Mouse (Mus musculus): ENCODE results near the gene Rgs6.

Rgs6 gene

GRCm38 (mm10) chr12:82751846-82752245 is 163.8 kb downstream of the Rgs6 start:
- ATAC-seq (ENCODE audit: insufficient number of reproducible peaks, low FRiP score, low TSS enrichment), result no peak

- ATAC-seq (ENCODE audit: insufficient number of reproducible peaks, low FRiP score, low TSS enrichment), result no peak
These were observed 166.4 kb downstream of the Rgs6 start for GRCm38 (mm10) chr12:82754501-82754900.

DNA sequence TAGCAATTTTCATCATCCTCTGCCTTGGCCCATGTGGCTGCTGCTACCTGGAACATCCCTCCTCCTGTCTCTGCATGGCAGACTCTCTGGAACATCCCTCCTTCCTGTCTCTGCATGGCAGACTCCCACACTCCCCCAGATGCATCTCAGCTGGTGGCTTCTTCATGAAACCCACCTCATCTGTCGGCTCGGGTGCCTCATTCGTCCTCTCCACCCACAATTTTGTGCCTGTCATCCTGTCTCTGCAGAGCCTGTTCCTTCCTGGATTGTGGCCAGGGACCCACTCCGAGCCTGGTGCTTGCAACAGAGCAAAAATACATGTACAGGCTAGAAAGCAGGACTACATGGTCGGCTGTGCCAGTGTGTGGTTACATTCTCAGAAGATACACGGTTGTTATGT is 168.7 kb downstream of the Rgs6 start:
- no peak for ATAC-seq (ENCODE audit: insufficient number of reproducible peaks, low FRiP score, low TSS enrichment)

- ATAC-seq (ENCODE audit: insufficient number of reproducible peaks, low FRiP score, low TSS enrichment), result no peak
These were observed 169.3 kb downstream of the Rgs6 start for GRCm38 (mm10) chr12:82757367-82757766.

DNA sequence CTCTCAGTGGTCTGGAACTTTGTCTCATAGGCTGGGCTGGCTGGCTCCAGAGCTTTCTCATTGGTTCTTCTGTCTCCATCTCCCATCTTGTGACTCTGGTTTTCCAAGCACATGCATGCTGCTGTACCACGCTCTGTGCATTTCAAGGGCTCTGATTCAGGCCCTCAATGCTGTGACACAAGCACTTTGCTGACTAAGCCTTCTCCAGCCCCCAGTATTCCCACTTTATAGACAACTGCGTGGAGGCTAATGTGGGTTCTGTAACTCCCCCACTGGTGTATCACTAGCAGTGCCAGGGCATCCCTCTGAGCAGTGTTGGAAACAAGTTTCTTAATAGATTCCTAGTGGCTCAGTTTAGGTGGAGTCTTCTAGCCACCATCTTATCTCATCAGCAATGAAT is 174.0 kb downstream of the Rgs6 start:
- no peak for ATAC-seq (ENCODE audit: insufficient number of reproducible peaks, low FRiP score, low TSS enrichment)

GRCm38 (mm10) chr12:82768726-82769125 is 180.6 kb downstream of the Rgs6 start:
- ATAC-seq (ENCODE audit: insufficient number of reproducible peaks, low FRiP score, low TSS enrichment), result no peak

GRCm38 (mm10) chr12:82772215-82772614 is 184.1 kb downstream of the Rgs6 start:
- ATAC-seq (ENCODE audit: insufficient number of reproducible peaks, low FRiP score, low TSS enrichment), result no peak

GRCm38 (mm10) chr12:82774576-82774975 is 186.5 kb downstream of the Rgs6 start:
- no peak for ATAC-seq (ENCODE audit: insufficient number of reproducible peaks, low FRiP score, low TSS enrichment)

GRCm38 (mm10) chr12:82776686-82777085 is 188.6 kb downstream of the Rgs6 start:
- no peak for ATAC-seq (ENCODE audit: insufficient number of reproducible peaks, low FRiP score, low TSS enrichment)

DNA sequence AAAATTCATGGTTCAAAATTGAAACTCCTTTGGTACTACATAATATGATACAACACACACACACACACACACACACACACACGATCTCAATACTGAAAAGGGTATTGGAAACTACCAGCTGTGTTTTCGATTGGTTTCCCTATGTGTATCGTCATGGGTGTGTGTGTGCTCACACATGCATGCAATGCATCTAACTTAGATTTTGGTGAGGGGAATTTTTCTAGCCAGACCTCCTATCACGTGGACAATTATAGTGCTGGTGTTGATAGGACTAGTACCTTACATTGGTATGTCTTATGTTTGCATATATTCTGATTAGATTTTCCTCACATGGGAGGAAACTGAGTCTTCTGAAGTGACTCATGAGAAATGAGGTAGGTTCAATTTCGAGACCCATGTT is 192.8 kb downstream of the Rgs6 start:
- no peak for ATAC-seq (ENCODE audit: insufficient number of reproducible peaks, low FRiP score, low TSS enrichment)

DNA sequence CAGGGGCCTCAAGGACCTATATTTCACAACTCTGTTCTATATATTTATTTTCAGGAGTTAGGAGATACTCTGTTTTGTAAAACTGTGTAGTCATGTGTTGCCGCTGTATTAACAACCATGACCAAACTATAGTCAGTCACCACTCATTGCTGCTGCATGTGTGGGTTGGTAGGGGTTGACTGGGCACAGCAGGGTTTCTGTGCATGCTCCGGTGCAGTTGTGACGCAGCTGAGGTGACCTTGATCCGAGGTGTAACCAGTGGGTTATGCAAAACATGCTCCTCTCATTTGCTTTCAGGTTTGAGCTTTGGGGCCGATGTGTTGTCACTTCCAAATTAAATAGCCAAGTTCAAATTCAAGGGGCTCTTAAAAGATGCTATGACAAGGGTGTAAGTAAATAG is 193.3 kb downstream of the Rgs6 start:
- ATAC-seq (ENCODE audit: insufficient number of reproducible peaks, low FRiP score, low TSS enrichment), result no peak

- ATAC-seq (ENCODE audit: insufficient number of reproducible peaks, low FRiP score, low TSS enrichment), result no peak
These were observed 204.0 kb downstream of the Rgs6 start for GRCm38 (mm10) chr12:82792122-82792521.

- ATAC-seq (ENCODE audit: insufficient number of reproducible peaks, low FRiP score, low TSS enrichment), result no peak
These were observed 211.8 kb downstream of the Rgs6 start for GRCm38 (mm10) chr12:82799892-82800291.

- no peak for ATAC-seq (ENCODE audit: insufficient number of reproducible peaks, low FRiP score, low TSS enrichment)
These were observed 213.6 kb downstream of the Rgs6 start for GRCm38 (mm10) chr12:82801736-82802135.

GRCm38 (mm10) chr12:82802711-82803110 is 214.6 kb downstream of the Rgs6 start:
- no peak for ATAC-seq (ENCODE audit: insufficient number of reproducible peaks, low FRiP score, low TSS enrichment)

- no peak for ATAC-seq (ENCODE audit: insufficient number of reproducible peaks, low FRiP score, low TSS enrichment)
These were observed 217.1 kb downstream of the Rgs6 start for GRCm38 (mm10) chr12:82805167-82805566.

GRCm38 (mm10) chr12:82810631-82811030 is 222.5 kb downstream of the Rgs6 start:
- no peak for ATAC-seq (ENCODE audit: insufficient number of reproducible peaks, low FRiP score, low TSS enrichment)

- no peak for ATAC-seq (ENCODE audit: insufficient number of reproducible peaks, low FRiP score, low TSS enrichment)
These were observed 227.9 kb downstream of the Rgs6 start for GRCm38 (mm10) chr12:82815982-82816381.

DNA sequence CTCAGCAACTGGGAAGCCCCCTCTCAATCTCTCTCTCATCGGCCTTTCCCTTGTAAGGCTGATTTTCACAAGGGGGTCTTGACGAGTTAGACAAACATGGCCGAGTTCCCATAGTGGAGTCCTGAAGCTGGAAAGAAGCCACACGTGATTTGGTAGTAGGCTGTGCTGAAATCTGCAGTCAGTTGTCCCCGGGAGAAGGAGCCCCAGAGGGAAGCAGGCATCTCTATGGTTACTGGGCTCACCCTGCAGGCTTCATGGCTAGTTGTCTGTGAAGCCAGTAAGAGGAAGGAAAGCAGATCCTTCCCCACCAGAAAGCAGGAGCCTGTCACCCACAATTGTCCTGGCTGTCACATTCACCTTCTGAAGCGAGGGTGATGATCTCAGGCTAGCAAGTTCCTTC is 231.2 kb downstream of the Rgs6 start:
- ATAC-seq (ENCODE audit: insufficient number of reproducible peaks, low FRiP score, low TSS enrichment), result no peak

- ATAC-seq (ENCODE audit: insufficient number of reproducible peaks, low FRiP score, low TSS enrichment), result no peak
These were observed 231.9 kb downstream of the Rgs6 start for GRCm38 (mm10) chr12:82819991-82820390.

DNA sequence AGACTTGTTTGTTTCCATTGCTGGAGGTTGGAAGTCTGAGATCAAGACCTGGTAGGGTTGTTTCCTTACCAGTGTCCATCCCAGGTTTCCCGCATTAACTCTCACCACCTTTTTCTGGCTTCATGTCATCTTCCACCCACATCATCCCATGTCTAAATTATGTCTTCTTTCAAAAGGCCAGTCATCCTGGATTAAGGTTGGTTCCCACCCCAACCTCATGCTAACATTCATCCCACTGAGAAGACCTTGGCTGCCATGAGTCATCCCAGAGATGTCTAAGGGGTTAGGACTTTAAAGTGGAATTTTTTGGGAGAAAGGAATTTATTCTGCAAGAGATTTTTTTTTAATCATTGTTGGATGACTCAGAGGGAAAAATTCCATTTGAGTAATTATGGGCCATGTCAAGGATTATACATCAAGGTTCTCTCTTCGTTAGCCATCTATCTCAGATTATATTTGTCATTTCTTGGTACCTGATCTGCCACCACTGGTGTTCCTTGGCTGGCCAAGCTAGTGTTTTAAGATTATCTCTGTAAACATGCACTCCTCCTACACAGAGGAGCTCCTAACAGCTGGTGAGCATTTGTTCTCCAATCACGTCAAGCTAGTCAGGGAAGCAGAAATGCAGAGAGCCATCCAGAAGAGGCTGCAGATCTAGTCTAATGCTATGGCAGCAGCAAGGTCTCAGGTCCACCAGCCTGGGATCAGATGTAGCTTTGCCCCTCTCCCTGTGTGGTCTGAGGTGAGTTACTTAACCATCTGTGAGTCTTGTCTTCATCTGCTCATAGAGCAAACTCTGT is 234.9 kb downstream of the Rgs6 start:
- ATAC-seq (ENCODE audit: insufficient number of reproducible peaks, low FRiP score, low TSS enrichment), result no peak

GRCm38 (mm10) chr12:82830333-82830732 is 242.2 kb downstream of the Rgs6 start:
- ATAC-seq (ENCODE audit: insufficient number of reproducible peaks, low FRiP score, low TSS enrichment), result no peak

Data from cerebellum, adult (tissue).